Mouse (Mus musculus): ENCODE data around the gene Atrip. TPM values are rescaled to one million over a fixed set of nuclear protein-coding genes. Genes with fewer than 3 reads are reported as not detected.

The Atrip gene
- total RNA-seq, 2 experiments from 2014 or later = 24.4 to 29.0 TPM

DNA sequence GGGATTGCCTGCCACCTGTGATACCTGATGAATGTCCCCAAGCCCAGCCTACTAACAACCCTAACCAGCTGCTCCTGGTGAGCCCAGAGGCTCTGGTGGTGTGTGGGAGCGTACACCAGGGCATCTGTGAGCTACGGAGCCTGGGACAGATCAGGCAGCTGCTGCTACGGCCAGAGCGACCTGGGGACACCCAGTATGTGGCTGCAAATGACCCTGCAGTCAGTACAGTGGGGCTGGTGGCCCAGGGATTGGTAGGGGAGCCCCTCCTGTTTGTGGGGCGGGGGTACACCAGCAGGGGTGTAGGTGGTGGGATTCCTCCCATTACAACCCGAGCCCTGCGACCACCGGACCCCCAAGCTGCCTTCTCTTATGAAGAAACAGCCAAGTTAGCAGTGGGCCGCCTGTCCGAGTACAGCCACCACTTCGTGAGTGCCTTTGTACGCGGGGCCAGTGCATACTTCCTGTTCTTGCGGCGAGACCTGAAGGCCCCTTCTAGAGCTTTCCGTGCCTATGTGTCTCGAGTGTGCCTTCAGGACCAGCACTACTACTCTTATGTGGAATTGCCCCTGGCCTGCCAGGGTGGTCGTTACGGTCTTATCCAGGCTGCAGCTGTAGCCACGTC, 26.5 kb upstream of the Atrip start:
- DNase-seq (ENCODE audit: extremely low spot score in 1 of 2, low spot score in 2 of 2) = no peak
- intact Hi-C loops (cut with DNase I) = no loop called here

DNA sequence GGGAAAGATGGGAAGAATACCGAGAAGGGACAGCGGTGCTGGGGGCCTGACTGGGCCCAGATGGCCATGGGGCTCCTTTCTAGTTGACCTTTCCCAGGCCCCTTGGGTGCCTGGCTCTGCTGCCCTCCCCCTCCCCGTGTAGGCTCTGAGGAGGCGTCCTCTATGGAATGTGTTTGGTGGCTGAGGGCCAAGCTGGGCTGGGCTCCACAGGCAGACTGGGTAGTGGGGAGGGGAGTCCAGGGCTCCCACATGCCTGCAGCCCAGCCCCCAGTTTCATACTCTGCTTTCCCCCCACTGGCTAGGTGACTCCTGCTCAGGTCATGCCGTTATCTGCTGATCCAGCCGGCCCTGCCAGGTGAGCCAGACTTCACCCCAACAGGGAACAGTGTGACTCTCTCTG, 25.0 kb upstream of the Atrip start:
- intact Hi-C loops (cut with DNase I) = loop anchor here (10.0 kb wide), 1 partner anchor 736 kb away; the partner anchor contains the start of gene Nme6
- DNase-seq (ENCODE audit: extremely low spot score in 1 of 2, low spot score in 2 of 2) = peak in 1 of 2 experiments; percentile 87

DNA sequence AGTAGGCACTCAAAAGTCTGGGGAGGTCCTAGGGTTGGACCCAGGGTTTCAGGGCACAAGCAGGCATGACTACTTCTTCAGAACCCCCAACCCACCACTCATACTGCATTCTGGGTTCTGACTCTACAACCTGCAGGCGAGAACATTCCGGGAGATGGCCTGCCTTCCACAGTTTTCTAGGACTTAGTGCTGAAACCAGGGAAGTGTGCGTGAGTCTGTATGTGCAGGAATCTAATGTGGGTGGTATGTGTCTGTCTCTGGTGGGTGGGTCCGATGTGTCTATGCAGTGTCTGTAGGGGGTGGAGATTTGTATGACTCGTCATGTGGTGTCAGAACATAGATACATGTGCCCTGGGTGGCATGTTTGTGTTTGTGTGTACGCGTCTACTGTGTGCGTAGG, 24.4 kb upstream of the Atrip start:
- DNase-seq (ENCODE audit: extremely low spot score in 1 of 2, low spot score in 2 of 2) = peak in 1 of 2 experiments; percentile 16
- intact Hi-C loops (cut with DNase I) = loop anchor here (10.0 kb wide), 1 partner anchor 736 kb away; the partner anchor contains the start of gene Nme6

DNA sequence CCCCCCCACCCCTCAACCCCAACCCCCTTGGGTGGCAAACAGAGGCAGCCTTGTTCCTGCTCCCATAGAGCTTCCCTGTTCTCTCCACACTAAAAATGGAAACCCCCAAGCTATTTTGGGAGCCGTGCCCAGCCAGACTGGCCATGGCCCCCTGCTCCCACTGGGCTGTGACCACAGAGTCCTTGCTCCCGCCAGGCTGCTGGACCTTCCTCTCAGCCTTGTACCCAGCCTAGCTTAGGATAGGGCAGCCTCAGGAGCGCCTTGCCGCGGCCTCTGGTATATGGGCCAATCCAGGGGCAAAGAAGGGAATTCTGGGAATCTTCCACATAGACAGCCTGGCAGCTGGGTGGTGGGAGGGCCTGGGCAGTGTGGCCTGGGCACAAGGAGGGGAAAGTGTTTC, 23.9 kb upstream of the Atrip start:
- peak; percentile 78 to 83 for DNase-seq (ENCODE audit: extremely low spot score in 1 of 2, low spot score in 2 of 2)
- intact Hi-C loops (cut with DNase I) = loop anchor here (10.0 kb wide), 1 partner anchor 737 kb away; the partner anchor contains the start of gene Nme6

DNA sequence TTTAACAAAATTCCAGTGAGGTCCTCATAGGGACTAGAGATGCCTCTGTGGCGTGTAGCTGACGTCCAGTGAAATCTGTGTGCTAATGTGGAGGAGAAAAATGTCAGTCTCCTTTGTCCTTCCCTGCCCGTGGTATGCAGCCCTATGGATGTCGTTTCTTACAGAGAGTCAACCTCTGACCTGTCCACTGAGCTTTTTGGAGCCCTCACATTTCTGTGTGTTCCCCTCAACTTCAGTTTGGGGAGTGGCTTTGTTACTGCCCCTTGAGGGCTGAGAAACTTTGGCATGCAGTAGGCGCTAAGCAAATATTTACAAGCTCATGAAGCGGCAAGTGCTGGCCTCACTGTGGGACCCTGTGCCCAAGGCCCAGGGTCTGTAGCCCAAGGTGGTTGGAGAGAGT, 23.4 kb upstream of the Atrip start:
- intact Hi-C loops (cut with DNase I) = loop anchor here (10.0 kb wide), 1 partner anchor 738 kb away; the partner anchor contains the start of gene Nme6
- DNase-seq (ENCODE audit: extremely low spot score in 1 of 2, low spot score in 2 of 2) = no peak

DNA sequence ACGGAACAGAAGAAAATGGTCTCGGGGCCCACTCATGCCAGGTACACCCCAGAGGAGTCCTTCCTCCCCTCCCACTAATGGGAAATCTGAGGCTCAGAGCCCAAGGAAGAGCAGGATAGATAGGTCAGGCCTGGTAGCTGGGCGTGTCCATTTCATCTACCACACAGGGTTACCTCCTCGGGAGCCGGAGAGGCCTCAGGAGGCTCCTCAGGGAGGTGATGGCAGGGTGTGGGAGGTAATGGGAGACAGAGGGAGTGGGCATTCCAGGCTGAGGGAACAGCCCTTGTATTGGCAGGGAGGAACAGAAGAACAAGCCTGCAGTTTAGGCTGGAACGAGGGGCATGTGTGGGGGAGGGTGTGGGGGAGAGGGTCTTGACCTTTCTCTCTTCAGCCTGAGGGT, 22.9 kb upstream of the Atrip start:
- DNase-seq (ENCODE audit: extremely low spot score in 1 of 2, low spot score in 2 of 2) = no peak
- intact Hi-C loops (cut with DNase I) = loop anchor here (10.0 kb wide), 1 partner anchor 738 kb away; the partner anchor contains the start of gene Nme6

DNA sequence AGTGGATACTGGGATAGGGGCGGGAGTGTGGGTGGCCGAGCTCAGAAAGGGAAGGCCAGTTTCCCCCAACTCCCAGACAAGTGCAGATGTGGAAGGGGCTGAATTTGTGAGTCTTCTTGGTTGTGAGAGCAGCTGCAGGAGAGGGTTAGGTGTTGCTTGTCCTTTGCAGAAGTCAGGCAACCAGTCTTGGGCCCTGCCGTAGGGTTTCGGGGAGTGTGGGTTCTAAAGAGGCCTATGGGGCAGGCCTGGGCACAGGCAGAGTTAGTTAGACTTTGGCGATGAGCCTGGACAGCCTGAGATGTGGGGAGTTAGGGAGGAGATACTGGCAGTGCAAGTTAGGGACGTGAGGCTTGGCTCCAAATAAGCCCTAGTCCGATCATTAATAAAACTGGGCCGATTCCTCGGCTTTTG, 22.3 kb upstream of the Atrip start:
- intact Hi-C loops (cut with DNase I) = loop anchor here (10.0 kb wide), 1 partner anchor 739 kb away; the partner anchor contains the start of gene Nme6
- DNase-seq (ENCODE audit: extremely low spot score in 1 of 2, low spot score in 2 of 2) = peak; percentile 31 to 33

DNA sequence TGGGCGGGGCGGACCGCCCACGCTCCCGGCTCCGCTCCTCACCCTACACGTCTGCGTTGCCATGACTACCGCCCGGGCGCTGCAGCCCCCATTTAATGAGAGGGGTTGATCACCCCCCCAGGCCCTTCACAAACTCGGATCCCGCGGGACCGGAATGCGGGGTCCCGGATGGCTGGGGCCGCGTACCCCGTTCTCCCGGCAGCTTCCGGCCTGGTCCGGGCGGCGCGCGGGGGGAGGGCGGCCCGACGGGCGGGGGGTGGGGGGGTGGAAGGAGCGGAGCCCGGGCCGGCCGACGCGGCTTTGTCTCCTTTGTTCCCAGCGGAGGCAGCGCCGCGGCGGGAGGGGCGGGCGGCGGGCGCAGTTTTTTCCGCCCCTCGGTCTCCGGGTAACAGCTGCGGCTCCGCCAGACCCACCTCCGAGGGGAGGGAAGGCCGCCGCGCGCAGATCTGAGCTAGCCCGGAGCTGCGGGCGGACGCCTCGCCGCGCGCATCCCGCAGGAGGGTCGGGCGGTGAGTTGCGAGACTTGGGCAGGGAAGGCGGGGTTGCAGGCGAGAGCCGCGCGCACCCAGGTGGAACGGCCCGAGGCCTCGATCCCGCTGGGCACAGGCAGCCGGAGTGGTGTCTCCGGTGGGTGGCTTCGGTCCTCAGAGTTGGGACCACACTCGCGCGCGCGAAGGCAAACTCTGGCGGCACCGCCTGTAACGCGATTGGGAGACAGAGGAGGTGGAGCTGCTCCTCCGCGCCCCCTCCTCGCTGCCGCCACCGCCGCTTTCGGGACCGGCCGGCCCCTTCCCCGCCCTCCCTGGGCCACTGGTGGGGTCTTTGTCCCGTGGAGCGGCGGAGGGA, 21.4 kb upstream of the Atrip start, which contains the start of gene Plxnb1:
Plxnb1 (plus strand) TSS at position 253 of the 846 bp plus-strand sequence.
- intact Hi-C loops (cut with DNase I) = loop anchor here (10.0 kb wide), 1 partner anchor 739 kb away; the partner anchor contains the start of gene Nme6
- DNase-seq (ENCODE audit: extremely low spot score in 1 of 2, low spot score in 2 of 2) = peak; percentile 73 to 90

DNA sequence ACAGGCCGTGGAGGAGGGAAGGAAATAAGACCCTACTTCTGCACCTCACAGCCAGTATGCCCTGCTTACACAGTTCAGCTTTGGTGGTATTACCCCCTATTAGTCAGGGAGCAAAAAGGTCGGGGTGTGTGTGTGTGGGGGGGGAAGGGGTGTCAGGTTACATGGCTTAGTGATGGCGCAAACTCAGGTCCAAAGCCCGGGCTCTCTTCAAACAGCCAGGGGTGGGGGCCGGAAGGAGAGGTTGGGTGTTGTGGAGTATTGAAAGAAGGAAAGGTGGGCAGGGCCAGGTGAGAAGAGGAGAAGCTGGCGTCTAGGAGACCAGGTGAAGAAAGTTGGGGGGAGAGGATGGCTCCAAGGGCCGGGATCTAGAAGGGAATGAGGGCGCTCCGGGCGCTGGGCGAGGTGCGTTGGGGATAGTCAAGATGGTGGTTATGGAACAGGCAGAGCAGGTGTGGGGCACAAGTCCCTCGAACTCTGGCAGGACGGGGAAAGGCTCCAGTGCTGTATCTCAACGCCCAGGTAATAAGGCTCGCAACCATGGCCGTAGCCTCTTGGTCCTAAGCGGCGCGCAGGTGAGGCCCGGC, 20.7 kb upstream of the Atrip start:
- intact Hi-C loops (cut with DNase I) = loop anchor here (10.0 kb wide), 1 partner anchor 740 kb away; the partner anchor contains the start of gene Nme6
- no peak for DNase-seq (ENCODE audit: extremely low spot score in 1 of 2, low spot score in 2 of 2)

DNA sequence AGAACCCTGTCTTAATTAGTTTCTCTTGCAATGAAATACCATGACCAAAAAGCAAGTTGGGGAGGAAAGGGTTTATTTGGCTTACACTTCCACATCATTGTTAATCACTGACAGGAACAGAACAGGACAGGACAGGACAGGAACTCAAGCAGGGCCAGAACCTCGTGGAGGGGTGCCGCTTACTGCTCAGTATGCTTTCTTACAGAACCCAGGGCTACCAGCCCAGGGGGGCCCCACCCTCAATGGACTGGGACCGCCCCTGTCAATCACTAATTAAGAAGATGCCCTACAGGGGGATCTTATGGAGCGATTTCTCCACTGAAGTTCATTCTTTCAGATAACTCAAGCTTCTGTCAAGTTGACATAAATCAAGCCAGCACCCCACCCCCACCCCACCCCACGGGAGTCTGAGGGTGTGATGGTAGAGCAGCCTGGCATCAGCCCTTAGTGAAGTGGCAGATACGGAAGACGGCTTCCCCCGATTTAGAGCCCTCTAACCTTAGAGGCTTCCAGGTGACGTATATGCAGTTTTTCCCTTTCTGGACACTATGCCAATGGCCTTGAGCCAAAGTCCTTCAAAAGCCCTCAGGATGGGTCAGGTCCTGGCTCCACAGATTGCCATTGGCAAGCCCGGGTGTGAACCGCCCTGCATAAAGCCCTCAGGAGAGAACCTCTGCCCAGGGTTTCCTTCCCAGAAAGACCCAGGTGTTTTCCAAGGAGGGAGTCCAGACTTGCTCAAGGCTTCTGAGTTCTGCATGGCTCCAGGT, 20.0 kb upstream of the Atrip start:
- DNase-seq (ENCODE audit: extremely low spot score in 1 of 2, low spot score in 2 of 2) = no peak
- intact Hi-C loops (cut with DNase I) = loop anchor here (10.0 kb wide), 1 partner anchor 741 kb away; the partner anchor contains the start of gene Nme6

DNA sequence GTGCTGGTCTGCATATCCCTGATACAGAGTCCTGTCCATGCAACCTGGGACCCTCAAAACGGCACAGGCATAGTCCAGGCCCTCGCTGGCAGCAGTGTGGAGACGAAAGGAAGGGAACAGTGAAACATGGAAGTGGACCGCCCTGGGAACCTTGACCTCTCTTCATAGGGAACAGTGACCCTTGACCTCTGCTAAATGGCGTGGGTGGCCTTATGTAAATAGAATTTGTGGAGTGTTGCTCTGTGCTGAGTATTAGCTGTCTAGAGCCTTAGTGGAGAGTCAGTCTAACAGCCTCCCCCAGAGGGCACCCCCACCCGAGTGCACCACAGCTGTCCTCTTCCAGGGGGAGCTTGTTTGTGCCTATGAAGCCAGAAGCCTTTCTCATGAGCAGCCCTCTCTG, 18.9 kb upstream of the Atrip start:
- no peak for DNase-seq (ENCODE audit: extremely low spot score in 1 of 2, low spot score in 2 of 2)
- intact Hi-C loops (cut with DNase I) = loop anchor here (10.0 kb wide), 1 partner anchor 742 kb away; the partner anchor contains the start of gene Nme6

DNA sequence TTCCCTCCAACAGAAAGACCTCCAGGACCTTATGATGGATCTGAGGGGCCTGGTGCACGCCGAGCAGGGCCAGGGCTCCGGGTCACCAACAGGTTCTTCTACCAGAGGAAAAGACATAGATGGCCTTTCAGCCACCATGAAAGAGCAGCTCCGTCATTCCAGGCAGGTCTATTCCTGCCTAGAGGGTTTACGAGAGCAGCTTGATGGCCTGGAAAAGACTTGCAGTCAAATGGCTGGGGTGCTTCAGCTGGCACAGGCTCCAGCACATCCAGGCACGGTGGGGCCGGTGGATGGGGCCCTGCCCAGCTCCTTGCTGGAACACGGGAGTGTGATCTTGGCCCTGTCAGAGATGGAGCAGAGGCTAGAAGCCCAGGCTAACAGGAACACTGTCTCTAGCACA, 17.9 kb upstream of the Atrip start:
- intact Hi-C loops (cut with DNase I) = loop anchor here (10.0 kb wide), 1 partner anchor 743 kb away; the partner anchor contains the start of gene Nme6
- no peak for DNase-seq (ENCODE audit: extremely low spot score in 1 of 2, low spot score in 2 of 2)

DNA sequence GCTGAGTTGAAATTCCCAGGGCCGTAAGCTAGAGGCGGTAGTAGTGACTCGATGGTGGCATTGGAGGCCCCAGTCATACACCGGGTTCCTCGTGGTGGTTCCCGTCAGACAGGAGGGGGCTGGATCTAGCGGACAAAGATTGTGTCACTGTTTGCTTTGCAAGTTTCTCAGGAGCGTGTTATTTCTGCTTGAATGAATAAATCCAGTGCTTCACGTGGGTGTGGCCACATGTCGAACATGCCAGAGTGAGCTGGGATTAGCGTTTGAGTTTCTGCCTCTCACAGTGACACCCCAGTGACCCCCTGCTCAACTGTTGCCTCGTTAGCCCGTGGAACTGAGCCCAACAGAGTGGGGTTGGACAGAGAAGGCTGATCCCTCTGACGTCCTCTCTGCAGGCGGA, 16.5 kb upstream of the Atrip start:
- intact Hi-C loops (cut with DNase I) = loop anchor here (10.0 kb wide), 1 partner anchor 744 kb away; the partner anchor contains the start of gene Nme6
- no peak for DNase-seq (ENCODE audit: extremely low spot score in 1 of 2, low spot score in 2 of 2)

DNA sequence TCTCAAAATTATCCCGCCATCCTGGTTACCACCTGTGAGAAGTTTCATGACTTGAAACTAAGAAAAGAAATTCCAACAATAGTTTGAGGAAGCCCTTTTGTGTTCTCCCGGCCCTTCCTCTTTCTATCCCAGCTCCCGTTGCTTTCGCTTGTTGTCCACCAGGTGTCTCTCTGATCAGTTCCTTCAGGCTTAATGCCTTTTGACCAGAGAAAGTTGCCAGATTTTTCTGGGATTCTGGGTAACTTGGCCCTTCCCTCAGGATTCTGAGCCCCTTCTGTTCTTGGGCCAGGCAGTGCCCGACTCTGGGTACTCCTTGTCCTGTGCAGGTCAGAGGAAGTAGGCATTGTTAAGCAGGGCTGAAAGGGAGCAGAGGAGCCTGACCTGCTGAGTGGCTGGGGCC, 14.1 kb upstream of the Atrip start:
- intact Hi-C loops (cut with DNase I) = loop anchor here (1.0 to 5.0 kb wide), 2 partner anchors 36 to 774 kb away; no protein-coding TSS in a partner anchor

DNA sequence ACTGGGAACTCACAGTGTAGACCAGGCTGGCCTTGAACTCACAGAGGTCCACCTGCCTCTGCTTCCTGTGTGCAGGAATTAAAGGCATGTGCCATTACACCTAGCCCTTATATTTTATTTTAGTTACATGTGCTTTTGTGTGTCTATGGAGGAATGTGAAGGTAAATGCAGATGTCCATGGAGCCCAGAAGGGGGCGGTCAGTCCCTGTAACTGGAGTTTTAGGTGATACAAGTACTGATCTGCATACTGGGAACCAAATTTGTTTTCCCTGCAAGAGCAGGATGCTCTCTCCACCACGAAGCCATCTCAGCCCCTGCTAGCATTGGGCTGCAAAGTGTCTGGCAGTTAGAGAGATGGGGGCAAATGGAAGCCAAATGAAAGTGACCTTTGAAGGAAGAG, 11.0 kb upstream of the Atrip start:
- intact Hi-C loops (cut with DNase I) = loop anchor here (5.0 kb wide), 1 partner anchor 777 kb away; no protein-coding TSS in a partner anchor
- no peak for DNase-seq (ENCODE audit: extremely low spot score in 1 of 2, low spot score in 2 of 2)

More for the DNA sequence above, 14.1 kb upstream of the Atrip start:
- peak in 1 of 2 experiments; percentile 48 for DNase-seq (ENCODE audit: extremely low spot score in 1 of 2, low spot score in 2 of 2)

DNA sequence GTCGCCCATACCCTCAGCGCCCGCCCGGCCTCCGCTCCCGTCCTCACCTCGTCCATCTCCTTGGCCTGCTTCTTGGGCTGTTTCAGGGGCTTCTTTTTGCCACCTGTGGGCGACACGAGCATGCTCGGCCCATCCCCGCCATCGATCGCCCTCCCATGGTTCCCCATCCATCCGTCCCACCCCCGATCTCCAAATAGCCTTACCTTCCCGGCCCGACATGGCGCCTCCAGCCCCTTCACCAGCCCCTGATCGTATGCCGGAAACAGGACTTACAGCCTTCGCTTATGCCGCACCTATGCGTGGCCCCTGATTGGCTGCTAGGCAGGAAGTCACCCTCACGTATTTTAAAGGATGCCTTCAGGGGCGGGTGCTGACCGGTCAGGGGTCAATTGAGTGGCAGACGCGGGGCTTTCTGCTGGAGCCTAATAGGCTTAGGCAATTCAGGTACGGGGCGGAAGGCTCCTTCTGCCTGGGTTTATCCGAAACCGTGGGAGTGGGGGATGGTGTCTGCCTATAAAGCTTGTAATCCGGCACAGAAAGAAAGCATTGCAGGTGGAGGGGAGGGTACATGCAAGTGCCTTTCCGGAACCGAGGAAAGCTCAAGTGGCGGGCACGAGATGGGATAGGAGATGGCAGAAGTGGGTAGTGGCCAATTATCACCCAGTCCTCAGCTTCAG, 8.3 kb upstream of the Atrip start, which contains the start of the genes Ccdc51 and Tma7:
Ccdc51 (plus strand) TSS at position 370 of the 677 bp plus-strand sequence.
Tma7 (minus strand) TSS at position 464 of the 677 bp plus-strand sequence.
- intact Hi-C loops (cut with DNase I) = no loop called here
- DNase-seq (ENCODE audit: extremely low spot score in 1 of 2, low spot score in 2 of 2) = peak; percentile 89

DNA sequence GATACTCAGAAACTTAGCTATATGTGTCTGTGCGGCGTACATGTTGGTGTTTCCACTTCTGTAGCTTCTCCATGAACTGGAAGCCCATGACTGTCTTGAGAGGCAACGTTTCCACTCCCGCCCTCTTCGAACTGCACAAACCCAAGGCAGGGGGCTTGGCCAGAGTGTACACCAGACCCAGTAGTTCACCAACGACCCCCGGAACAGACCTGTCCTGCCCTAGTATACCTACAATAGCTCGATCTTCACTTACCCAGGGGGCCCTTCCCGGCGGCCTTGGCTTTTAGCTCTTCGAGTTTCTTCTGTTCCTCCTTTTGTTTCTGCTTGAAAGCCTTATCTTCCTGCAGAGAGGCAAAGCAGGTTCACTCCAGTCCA, 7.8 kb upstream of the Atrip start:
- DNase-seq (ENCODE audit: extremely low spot score in 1 of 2, low spot score in 2 of 2) = no peak
- intact Hi-C loops (cut with DNase I) = no loop called here

Measured in left cerebral cortex, postnatal 10 days (tissue).